Mouse (Mus musculus) forebrain, embryonic 16.5 days (tissue): ENCODE results near the gene Fam161a. TPM values are rescaled to one million over a fixed set of nuclear protein-coding genes. Genes with fewer than 3 reads are reported as not detected.
A peak's percentile ranks its signal among the peaks of the same experiment; 100 is the strongest.

ENCODE experiments used
- ATAC-seq: fragments of 200-750 bp; cut with Nextera tagmentation; 2 replicates; pipeline ENCODE4 v1.8.0; 2017; ENCODE audit warnings: mild to moderate bottlenecking, moderate library complexity
- H3K27ac ChIP-seq: fragments of 300-500 bp; sonication (generic); 2 replicates; pipeline ENCODE4 v1.5.1; 2014; ENCODE audit warnings: low read length, control low read depth
- H3K27me3 ChIP-seq: fragments of 300-500 bp; sonication (generic); replicated peaks from 2 replicates; pipeline ENCODE4 v1.6.1; 2014; ENCODE audit warnings: low read length; ENCODE audit not compliant: control insufficient read depth, insufficient read depth
- H3K36me3 ChIP-seq: fragments of 300-500 bp; sonication (generic); 2 replicates; pipeline ENCODE4 v1.6.1; 2014; ENCODE audit not compliant: control insufficient read depth, insufficient read depth
- H3K4me1 ChIP-seq: fragments of 300-500 bp; sonication (generic); replicated peaks from 2 replicates; pipeline ENCODE4 v1.6.1; 2014; ENCODE audit warnings: low read length; ENCODE audit not compliant: control insufficient read depth, insufficient read depth
- H3K4me2 ChIP-seq: fragments of 300-500 bp; sonication (generic); 2 replicates; pipeline ENCODE4 v1.6.1; 2014; ENCODE audit warnings: mild to moderate bottlenecking, low read length, control low read depth
- H3K4me3 ChIP-seq: fragments of 300-500 bp; sonication (generic); replicated peaks from 2 replicates; pipeline ENCODE4 v1.5.1; 2014; ENCODE audit warnings: mild to moderate bottlenecking, low read length, control low read depth
- H3K9ac ChIP-seq: fragments of 300-500 bp; sonication (generic); replicated peaks from 2 replicates; pipeline ENCODE4 v1.6.1; 2014; ENCODE audit warnings: low read depth, low read length, control low read depth
- H3K9me3 ChIP-seq: fragments of 300-500 bp; sonication (generic); 2 replicates; pipeline ENCODE4 v1.6.1; 2016; ENCODE audit warnings: low read length; ENCODE audit not compliant: control insufficient read depth
- WGBS: fragments of 180-500 bp; shearing (Covaris S2); extraction: QIAGEN DNeasy Blood & Tissue Kit; methylation state at CpG from one replicate; pipeline ENCODE4 v1.1.7; 2014; 5-methylcytosine and 5-hydroxymethylcytosine counted together
- polyA plus RNA-seq: library from polyadenylated mRNA; unstranded; fragments of >200 nt; fragmentation: Nextera tagmentation; extraction: Ambion mirVana; gene quantifications from 2 replicates; pipeline ENCODE4 v1.2.1, GENCODE M21; 2015

The Fam161a gene
- polyA plus RNA-seq, 1 experiment from 2014 or later = 3.6 TPM

- H3K27me3 ChIP-seq = no peaks in the 10 kb centered on the region
- H3K36me3 ChIP-seq = no peaks in the 10 kb centered on the region
- no peak overlapping the region for H3K9ac ChIP-seq
- no peak overlapping the region for H3K27ac ChIP-seq
- H3K9me3 ChIP-seq = no peaks in the 10 kb centered on the region
- H3K4me3 ChIP-seq = no peak overlapping the region
- H3K4me1 ChIP-seq = peaks cover 12% of the 10 kb centered on the region
- ATAC-seq = no peak
- H3K4me2 ChIP-seq = no peak overlapping the region
- 82% methylated on average over 3 of the region's 3 CpGs for WGBS
Measured at GRCm38 (mm10) chr11:22985510-22985909, 21.8 kb upstream of the Fam161a start.

GRCm38 (mm10) chr11:22987357-22987756 is 20.0 kb upstream of the Fam161a start:
- no peak for ATAC-seq
- no peak overlapping the region for H3K4me3 ChIP-seq
- H3K36me3 ChIP-seq = no peaks in the 10 kb centered on the region
- peaks cover 14% of the 10 kb centered on the region for H3K4me1 ChIP-seq
- no peak overlapping the region for H3K4me2 ChIP-seq
- 53% methylated on average over 2 of the region's 2 CpGs for WGBS
- H3K27ac ChIP-seq = no peak overlapping the region
- H3K9me3 ChIP-seq = no peaks in the 10 kb centered on the region
- no peaks in the 10 kb centered on the region for H3K27me3 ChIP-seq
- no peak overlapping the region for H3K9ac ChIP-seq

DNA sequence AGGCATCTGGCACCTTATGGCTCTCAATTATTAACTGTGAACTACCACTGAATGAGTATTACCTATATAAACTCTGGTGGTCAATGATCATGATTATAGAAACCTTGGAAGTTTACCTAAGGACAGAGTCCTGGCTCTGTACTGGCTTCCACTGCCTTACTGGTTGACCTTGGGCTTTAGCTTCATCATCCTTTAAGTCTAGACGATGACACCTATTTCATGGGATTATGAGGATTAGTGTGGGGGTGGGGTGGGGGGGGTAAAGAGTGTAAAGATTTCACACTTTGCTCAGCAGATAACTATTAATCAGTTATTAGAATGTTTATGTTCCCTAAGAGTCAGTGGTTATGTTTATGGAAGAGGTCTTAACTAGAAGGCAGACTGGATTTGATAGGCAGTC is 17.5 kb upstream of the Fam161a start:
- Histone ChIP-seq H3K9ac (peak overlapping the region; percentile 84), H3K27ac (peak overlapping the region; percentile 90), H3K9me3 (no peaks in the 10 kb centered on the region), H3K36me3 (peaks cover 6% of the 10 kb centered on the region; the same call in 1 of the 2 replicates), H3K4me2 (peak overlapping the region; percentile 50), H3K4me1 (peaks cover 14% of the 10 kb centered on the region), H3K27me3 (no peaks in the 10 kb centered on the region), H3K4me3 (peak overlapping the region; percentile 74)
- WGBS = 52% methylated on average over 1 of the region's 1 CpGs
- ATAC-seq = peak; percentile 3; the same call in 1 of the 2 replicates

GRCm38 (mm10) chr11:22990393-22991126 is 16.8 kb upstream of the Fam161a start, which contains the start of gene Cct4:
Cct4 (plus strand) TSS chr11:22990519.
- H3K9ac ChIP-seq = peak within 1 kb of the TSS; percentile 84
- H3K4me2 ChIP-seq = peak within 1 kb of the TSS; percentile 80
- under 1% methylated on average over 66 of the region's 66 CpGs for WGBS
- H3K36me3 ChIP-seq = peaks cover 9% of the 10 kb centered on the region; the same call in 1 of the 2 replicates
- peaks cover 14% of the 10 kb centered on the region for H3K4me1 ChIP-seq
- H3K27ac ChIP-seq = peak within 1 kb of the TSS; percentile 90
- H3K27me3 ChIP-seq = no peaks in the 10 kb centered on the region
- no peaks in the 10 kb centered on the region for H3K9me3 ChIP-seq
- peak within 1 kb of the TSS; percentile 74 for H3K4me3 ChIP-seq
- ATAC-seq = peak; percentile 98

DNA sequence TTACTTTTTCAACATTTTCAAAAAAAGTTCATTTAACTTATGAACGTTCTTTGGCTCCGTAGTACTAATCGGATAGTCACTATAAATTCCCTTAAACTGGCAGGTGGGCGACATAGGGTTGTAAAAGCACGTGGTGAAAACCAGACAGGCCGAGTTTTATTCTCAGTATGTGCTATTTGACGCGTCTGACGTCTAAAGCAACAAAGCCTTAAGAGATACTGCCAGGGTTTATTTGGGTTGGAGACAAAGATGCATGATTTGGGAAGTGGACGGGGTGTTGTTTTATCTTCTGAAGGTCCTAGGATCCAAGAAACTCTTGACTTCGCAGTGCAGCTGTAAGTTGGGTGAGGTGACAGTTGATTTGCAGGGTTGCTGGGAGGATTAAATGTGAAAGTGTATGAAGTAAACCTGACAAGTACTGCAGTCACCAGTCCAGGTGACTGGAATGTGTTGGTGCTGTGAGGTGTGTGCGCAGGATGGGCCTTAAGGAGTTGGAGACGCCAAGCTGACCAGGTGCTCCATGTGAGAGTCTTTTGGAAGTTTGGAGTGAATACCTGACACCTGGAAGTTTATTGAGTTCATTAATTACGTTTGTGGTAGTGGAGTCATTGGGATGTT is 16.0 kb upstream of the Fam161a start:
- 9% methylated on average over 14 of the region's 14 CpGs for WGBS
- ATAC-seq = no peak
- Histone ChIP-seq H3K27me3 (no peaks in the 10 kb centered on the region), H3K4me1 (peaks cover 14% of the 10 kb centered on the region), H3K27ac (no peak overlapping the region), H3K9me3 (no peaks in the 10 kb centered on the region), H3K4me3 (peak overlapping the region; percentile 74), H3K36me3 (peaks cover 14% of the 10 kb centered on the region), H3K9ac (peak overlapping the region; percentile 50), H3K4me2 (peak overlapping the region; percentile 80)

DNA sequence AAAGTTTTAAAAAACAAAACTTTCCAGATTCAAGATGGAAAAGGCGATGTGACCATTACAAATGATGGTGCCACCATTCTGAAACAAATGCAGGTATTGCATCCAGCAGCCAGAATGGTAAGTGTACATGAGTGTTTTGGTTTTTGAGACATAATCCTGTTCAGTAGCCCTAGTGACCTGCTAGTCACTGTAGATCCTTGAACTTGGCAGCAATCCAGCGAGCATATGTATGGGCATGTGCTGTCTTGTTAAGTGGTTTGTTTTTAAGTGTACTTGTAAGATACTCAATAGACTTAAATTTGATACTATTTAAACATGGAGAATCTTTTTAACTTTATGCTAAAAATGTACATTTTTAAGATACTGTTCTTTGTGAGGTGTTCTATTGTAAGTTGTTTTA is 13.1 kb upstream of the Fam161a start:
- H3K9ac ChIP-seq = no peak overlapping the region
- no peaks in the 10 kb centered on the region for H3K27me3 ChIP-seq
- H3K36me3 ChIP-seq = peaks cover 31% of the 10 kb centered on the region
- ATAC-seq = no peak
- no peak overlapping the region for H3K27ac ChIP-seq
- H3K9me3 ChIP-seq = no peaks in the 10 kb centered on the region
- H3K4me2 ChIP-seq = no peak overlapping the region
- H3K4me3 ChIP-seq = no peak overlapping the region
- H3K4me1 ChIP-seq = peaks cover 14% of the 10 kb centered on the region
- WGBS = 84% methylated on average over 2 of the region's 2 CpGs

DNA sequence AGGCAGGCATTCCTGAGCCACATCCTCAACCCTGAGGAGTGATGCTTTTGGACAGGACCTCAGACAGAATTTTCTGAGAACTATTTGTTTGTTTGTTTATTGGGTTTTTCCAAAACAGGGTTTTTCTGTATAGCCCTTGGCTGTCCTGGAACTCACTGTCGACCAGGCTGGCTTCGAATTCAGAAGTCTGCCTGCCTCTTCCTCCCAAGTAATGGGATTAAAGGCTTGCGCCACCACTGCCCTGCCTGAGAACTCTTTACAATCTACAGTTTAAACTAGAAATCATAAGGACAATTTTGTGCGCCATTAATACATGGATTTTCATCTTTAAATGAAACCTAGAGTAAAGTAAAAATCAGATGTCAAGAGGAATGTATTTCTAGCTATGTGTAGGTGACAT is 11.9 kb upstream of the Fam161a start:
- ATAC-seq = no peak
- H3K36me3 ChIP-seq = peaks cover 41% of the 10 kb centered on the region
- WGBS = 91% methylated on average over 4 of the region's 4 CpGs
- no peak overlapping the region for H3K4me2 ChIP-seq
- H3K9ac ChIP-seq = no peak overlapping the region
- H3K9me3 ChIP-seq = no peaks in the 10 kb centered on the region
- H3K4me3 ChIP-seq = no peak overlapping the region
- no peaks in the 10 kb centered on the region for H3K27me3 ChIP-seq
- no peak overlapping the region for H3K27ac ChIP-seq
- peaks cover 11% of the 10 kb centered on the region for H3K4me1 ChIP-seq

GRCm38 (mm10) chr11:22998308-22998707 is 9.0 kb upstream of the Fam161a start:
- ATAC-seq = no peak
- Histone ChIP-seq H3K36me3 (peaks cover 53% of the 10 kb centered on the region), H3K9ac (no peak overlapping the region), H3K27me3 (no peaks in the 10 kb centered on the region), H3K4me2 (no peak overlapping the region), H3K4me1 (no peaks in the 10 kb centered on the region), H3K27ac (no peak overlapping the region), H3K4me3 (no peak overlapping the region), H3K9me3 (no peaks in the 10 kb centered on the region)
- 70% methylated on average over 1 of the region's 1 CpGs for WGBS

DNA sequence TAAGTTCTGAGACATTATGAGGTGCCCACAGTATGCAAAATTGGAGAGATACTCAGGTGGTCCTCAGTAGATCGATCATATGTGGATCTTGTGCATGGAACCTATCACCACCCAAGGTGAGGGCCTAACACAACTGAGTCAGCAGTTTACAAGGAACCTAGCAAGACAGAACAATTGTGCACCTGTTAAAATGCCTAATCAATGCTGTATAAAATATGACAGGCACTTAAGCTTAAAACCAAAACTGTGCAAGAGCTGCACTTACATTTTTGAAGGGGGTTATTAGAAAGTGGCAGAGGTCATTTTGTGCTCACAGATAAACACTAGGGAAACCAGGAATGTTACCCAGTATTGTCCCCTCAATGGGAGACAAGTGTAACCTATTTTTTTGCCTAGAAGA is 2.1 kb upstream of the Fam161a start:
- no peak overlapping the region for H3K9ac ChIP-seq
- H3K9me3 ChIP-seq = no peaks in the 10 kb centered on the region
- no peak overlapping the region for H3K4me2 ChIP-seq
- peaks cover 7% of the 10 kb centered on the region; the same call in 1 of the 2 replicates for H3K4me1 ChIP-seq
- no peak for ATAC-seq
- no peak overlapping the region for H3K27ac ChIP-seq
- H3K4me3 ChIP-seq = no peak overlapping the region
- 89% methylated on average over 1 of the region's 1 CpGs for WGBS
- peaks cover 24% of the 10 kb centered on the region for H3K36me3 ChIP-seq
- no peaks in the 10 kb centered on the region for H3K27me3 ChIP-seq
